Mouse (Mus musculus) midbrain, embryonic 13.5 days (tissue): ENCODE results near the gene Fam81a. TPM values are rescaled to one million over a fixed set of nuclear protein-coding genes. Genes with fewer than 3 reads are reported as not detected.

Experiments used
- ATAC-seq: fragments of 200-750 bp; cut with Nextera tagmentation; 2 replicates; pipeline ENCODE4 v1.8.0; 2017; ENCODE audit warnings: mild to moderate bottlenecking, moderate TSS enrichment, moderate library complexity
- H3K27ac ChIP-seq: fragments of 300-500 bp; sonication (generic); 2 replicates; pipeline ENCODE4 v1.5.1; 2015; ENCODE audit warnings: inconsistent platforms, mild to moderate bottlenecking, moderate library complexity
- H3K27me3 ChIP-seq: fragments of 300-500 bp; sonication (generic); 2 replicates; pipeline ENCODE4 v1.6.1; 2015; ENCODE audit warnings: mild to moderate bottlenecking, inconsistent platforms
- H3K36me3 ChIP-seq: fragments of 300-500 bp; sonication (generic); 2 replicates; pipeline ENCODE4 v1.6.1; 2015; ENCODE audit warnings: mild to moderate bottlenecking, inconsistent platforms
- H3K4me1 ChIP-seq: fragments of 300-500 bp; sonication (generic); replicated peaks from 2 replicates; pipeline ENCODE4 v1.6.1; 2015; ENCODE audit warnings: inconsistent platforms
- H3K4me2 ChIP-seq: fragments of 300-500 bp; sonication (generic); replicated peaks from 2 replicates; pipeline ENCODE4 v1.6.1; 2015; ENCODE audit warnings: moderate library complexity, mild to moderate bottlenecking, inconsistent platforms
- H3K4me3 ChIP-seq: fragments of 300-500 bp; sonication (generic); replicated peaks from 2 replicates; pipeline ENCODE4 v1.5.1; 2015; ENCODE audit warnings: mild to moderate bottlenecking, inconsistent platforms
- H3K9ac ChIP-seq: fragments of 300-500 bp; sonication (generic); replicated peaks from 2 replicates; pipeline ENCODE4 v1.6.1; 2015; ENCODE audit warnings: mild to moderate bottlenecking, inconsistent platforms
- H3K9me3 ChIP-seq: fragments of 300-500 bp; sonication (generic); 2 replicates; pipeline ENCODE4 v1.6.1; 2016; ENCODE audit warnings: mild to moderate bottlenecking, inconsistent platforms
- WGBS: fragments of 180-500 bp; shearing (Covaris S2); methylation state at CpG from one replicate; pipeline ENCODE4 v1.1.7; 2015; 5-methylcytosine and 5-hydroxymethylcytosine counted together
- polyA plus RNA-seq: library from polyadenylated mRNA; unstranded; fragments of >200 nt; fragmentation: Nextera tagmentation; extraction: Ambion mirVana; gene quantifications from 2 replicates; pipeline ENCODE4 v1.2.1, GENCODE M21; 2015

The Fam81a gene
- polyA plus RNA-seq, 1 experiment from 2014 or later, result 5.1 TPM

GRCm38 (mm10) chr9:70108151-70108550 is 34.2 kb downstream of the Fam81a start:
- H3K4me2 ChIP-seq, result no peak overlapping the region
- H3K9me3 ChIP-seq, result no peaks in the 10 kb centered on the region
- WGBS, result 82% methylated on average over 5 of the region's 5 CpGs
- H3K27ac ChIP-seq, result no peak overlapping the region
- H3K9ac ChIP-seq, result no peak overlapping the region
- H3K27me3 ChIP-seq, result peaks cover 7% of the 10 kb centered on the region; the same call in 1 of the 2 replicates
- H3K36me3 ChIP-seq, result no peaks in the 10 kb centered on the region
- ATAC-seq, result no peak
- no peak overlapping the region for H3K4me3 ChIP-seq
- peaks cover 13% of the 10 kb centered on the region for H3K4me1 ChIP-seq

GRCm38 (mm10) chr9:70105573-70105972 is 36.8 kb downstream of the Fam81a start:
- 85% methylated on average over 5 of the region's 5 CpGs for WGBS
- Histone ChIP-seq H3K27me3 (peaks cover 7% of the 10 kb centered on the region; the same call in 1 of the 2 replicates), H3K4me1 (no peaks in the 10 kb centered on the region)

DNA sequence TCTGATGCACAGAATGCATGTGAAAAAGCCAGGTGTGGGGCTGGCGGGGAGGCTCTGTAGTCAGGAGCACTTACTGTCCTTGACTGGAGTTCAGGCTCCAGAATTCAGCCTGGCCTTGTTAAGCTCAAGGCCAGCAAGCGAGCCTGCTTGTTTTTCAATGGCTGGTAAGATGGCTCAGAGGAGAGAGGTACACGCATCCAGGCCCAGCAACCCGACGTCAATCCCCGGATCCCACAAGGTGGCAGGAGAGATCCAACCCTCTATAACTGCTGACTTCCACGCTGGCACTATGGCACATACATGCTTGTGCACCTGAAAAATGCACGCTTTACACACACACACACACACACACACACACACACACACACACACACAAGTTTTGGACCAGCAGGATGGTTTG is 39.3 kb downstream of the Fam81a start:
- H3K36me3 ChIP-seq, result no peaks in the 10 kb centered on the region
- no peak for ATAC-seq
- no peaks in the 10 kb centered on the region for H3K27me3 ChIP-seq
- no peaks in the 10 kb centered on the region for H3K9me3 ChIP-seq
- no peaks in the 10 kb centered on the region for H3K4me1 ChIP-seq
- no peak overlapping the region for H3K4me3 ChIP-seq
- no peak overlapping the region for H3K9ac ChIP-seq
- WGBS, result 53% methylated on average over 8 of the region's 8 CpGs
- H3K4me2 ChIP-seq, result no peak overlapping the region
- H3K27ac ChIP-seq, result no peak overlapping the region

More at GRCm38 (mm10) chr9:70105573-70105972, 36.8 kb downstream of the Fam81a start:
- H3K36me3 ChIP-seq, result no peaks in the 10 kb centered on the region
- H3K9me3 ChIP-seq, result no peaks in the 10 kb centered on the region
- no peak overlapping the region for H3K27ac ChIP-seq
- no peak overlapping the region for H3K9ac ChIP-seq
- no peak for ATAC-seq
- no peak overlapping the region for H3K4me3 ChIP-seq
- H3K4me2 ChIP-seq, result no peak overlapping the region

DNA sequence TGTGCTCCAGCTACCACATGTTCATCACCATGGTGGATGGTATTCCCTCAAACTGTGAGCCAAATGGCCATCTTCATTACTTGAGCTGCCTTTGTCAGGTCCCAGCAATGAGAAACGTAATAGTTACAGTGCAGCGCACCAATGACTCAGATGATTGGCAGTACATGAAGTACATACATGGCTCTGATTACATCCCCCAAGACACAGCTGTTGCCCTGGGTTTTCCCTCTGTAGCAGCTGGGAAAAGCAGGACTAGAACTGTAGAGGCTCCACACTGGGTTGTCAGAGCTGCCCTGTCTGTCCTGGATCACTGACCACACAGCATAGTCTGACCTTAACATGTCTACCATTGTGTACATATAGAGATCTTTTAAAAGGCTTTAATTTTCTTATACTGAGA is 44.8 kb downstream of the Fam81a start:
- H3K4me2 ChIP-seq, result no peak overlapping the region
- H3K27me3 ChIP-seq, result no peaks in the 10 kb centered on the region
- no peak overlapping the region for H3K4me3 ChIP-seq
- H3K27ac ChIP-seq, result no peak overlapping the region
- no peaks in the 10 kb centered on the region for H3K9me3 ChIP-seq
- ATAC-seq, result no peak
- no peak overlapping the region for H3K9ac ChIP-seq
- H3K4me1 ChIP-seq, result no peaks in the 10 kb centered on the region
- WGBS, result 97% methylated on average over 2 of the region's 2 CpGs
- no peaks in the 10 kb centered on the region for H3K36me3 ChIP-seq

DNA sequence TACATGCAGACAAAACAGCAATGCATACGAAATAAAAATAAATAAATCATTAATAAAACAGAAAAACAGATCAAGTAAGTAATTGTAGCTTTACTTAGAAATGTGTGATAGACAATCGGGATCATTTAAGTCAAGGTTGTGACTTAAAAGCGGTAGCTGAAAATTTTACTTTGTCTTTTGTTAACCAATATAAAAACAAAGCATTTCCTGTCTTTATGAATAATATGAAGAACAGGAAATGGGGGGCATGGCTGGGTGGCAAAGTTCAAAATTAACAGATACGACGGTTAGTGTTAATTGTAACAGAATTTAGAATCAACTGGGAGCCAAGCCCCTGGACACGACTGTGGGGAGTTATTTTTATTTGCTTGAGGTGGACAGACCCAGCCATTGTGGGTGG is 47.3 kb downstream of the Fam81a start:
- Histone ChIP-seq H3K27ac (no peak overlapping the region), H3K9ac (no peak overlapping the region), H3K9me3 (no peaks in the 10 kb centered on the region), H3K36me3 (no peaks in the 10 kb centered on the region), H3K4me3 (no peak overlapping the region), H3K4me1 (no peaks in the 10 kb centered on the region), H3K4me2 (no peak overlapping the region), H3K27me3 (no peaks in the 10 kb centered on the region)
- 80% methylated on average over 6 of the region's 6 CpGs for WGBS
- no peak for ATAC-seq

- Histone ChIP-seq H3K4me1 (0 out of 2 replicates have a peak, but pooled peaks cover 4% of the 10 kb centered on the region), H3K27ac (no peak overlapping the region), H3K36me3 (no peaks in the 10 kb centered on the region), H3K4me3 (no peak overlapping the region), H3K27me3 (no peaks in the 10 kb centered on the region), H3K9me3 (no peaks in the 10 kb centered on the region), H3K9ac (no peak overlapping the region), H3K4me2 (no peak overlapping the region)
- WGBS, result 93% methylated on average over 10 of the region's 10 CpGs
- ATAC-seq, result no peak
Observed at GRCm38 (mm10) chr9:70090541-70090940, 51.8 kb downstream of the Fam81a start.

DNA sequence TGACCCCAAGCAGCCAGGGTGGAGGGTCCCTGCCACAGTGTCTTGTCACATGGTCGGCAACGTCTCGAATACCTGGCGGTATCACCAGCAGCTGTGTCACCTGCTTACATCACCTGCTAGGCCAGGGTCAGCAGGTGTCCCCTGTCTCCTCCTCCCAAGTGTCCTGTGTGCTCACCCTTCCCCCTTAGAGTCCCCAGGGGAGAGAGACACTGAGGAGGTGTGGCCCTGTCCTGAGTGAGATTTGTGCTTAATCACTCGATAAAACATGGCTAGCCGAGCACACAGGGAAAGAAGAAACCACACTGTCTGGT is 53.6 kb downstream of the Fam81a start:
- H3K27me3 ChIP-seq, result no peaks in the 10 kb centered on the region
- H3K4me2 ChIP-seq, result no peak overlapping the region
- H3K4me3 ChIP-seq, result no peak overlapping the region
- no peaks in the 10 kb centered on the region for H3K9me3 ChIP-seq
- 78% methylated on average over 6 of the region's 6 CpGs for WGBS
- ATAC-seq, result no peak
- no peak overlapping the region for H3K27ac ChIP-seq
- H3K4me1 ChIP-seq, result 0 out of 2 replicates have a peak, but pooled peaks cover 4% of the 10 kb centered on the region
- no peak overlapping the region for H3K9ac ChIP-seq
- H3K36me3 ChIP-seq, result no peaks in the 10 kb centered on the region

- no peaks in the 10 kb centered on the region for H3K9me3 ChIP-seq
- no peak overlapping the region for H3K4me2 ChIP-seq
- no peaks in the 10 kb centered on the region for H3K27me3 ChIP-seq
- H3K4me1 ChIP-seq, result 0 out of 2 replicates have a peak, but pooled peaks cover 4% of the 10 kb centered on the region
- H3K9ac ChIP-seq, result no peak overlapping the region
- WGBS, result 80% methylated on average over 19 of the region's 19 CpGs
- no peak overlapping the region for H3K4me3 ChIP-seq
- H3K27ac ChIP-seq, result no peak overlapping the region
- H3K36me3 ChIP-seq, result no peaks in the 10 kb centered on the region
- no peak for ATAC-seq
Observed at GRCm38 (mm10) chr9:70088041-70088785, 54.1 kb downstream of the Fam81a start.

DNA sequence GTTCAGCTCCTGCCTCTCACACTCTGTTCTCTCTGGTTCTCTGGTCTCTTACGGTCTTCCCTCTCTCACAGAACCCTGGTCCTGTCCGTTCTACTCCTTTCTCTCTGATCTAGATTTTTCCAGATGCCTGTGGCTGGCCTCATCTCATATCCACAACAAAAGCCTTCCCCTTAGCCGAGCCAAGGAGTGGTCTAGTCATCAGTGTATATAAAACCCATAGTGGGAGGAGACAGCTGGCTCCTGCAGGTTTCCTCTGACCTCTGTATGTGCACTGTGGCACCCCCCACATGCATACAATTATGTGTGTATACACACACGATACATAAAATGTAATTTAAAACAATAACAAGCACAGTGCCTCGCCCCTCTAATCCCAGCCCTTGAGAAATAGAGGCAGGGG is 55.0 kb downstream of the Fam81a start:
- Histone ChIP-seq H3K4me1 (0 out of 2 replicates have a peak, but pooled peaks cover 4% of the 10 kb centered on the region), H3K4me3 (no peak overlapping the region), H3K9ac (no peak overlapping the region), H3K27ac (no peak overlapping the region), H3K27me3 (no peaks in the 10 kb centered on the region), H3K36me3 (no peaks in the 10 kb centered on the region), H3K4me2 (no peak overlapping the region), H3K9me3 (no peaks in the 10 kb centered on the region)
- ATAC-seq, result no peak
- WGBS, result 72% methylated on average over 5 of the region's 5 CpGs

- ATAC-seq, result no peak
- no peak overlapping the region for H3K27ac ChIP-seq
- no peaks in the 10 kb centered on the region for H3K36me3 ChIP-seq
- no peaks in the 10 kb centered on the region for H3K9me3 ChIP-seq
- no peak overlapping the region for H3K4me2 ChIP-seq
- 0 out of 2 replicates have a peak, but pooled peaks cover 4% of the 10 kb centered on the region for H3K4me1 ChIP-seq
- WGBS, result 60% methylated on average over 6 of the region's 6 CpGs
- no peaks in the 10 kb centered on the region for H3K27me3 ChIP-seq
- no peak overlapping the region for H3K9ac ChIP-seq
- no peak overlapping the region for H3K4me3 ChIP-seq
Observed at GRCm38 (mm10) chr9:70086091-70086490, 56.3 kb downstream of the Fam81a start.

DNA sequence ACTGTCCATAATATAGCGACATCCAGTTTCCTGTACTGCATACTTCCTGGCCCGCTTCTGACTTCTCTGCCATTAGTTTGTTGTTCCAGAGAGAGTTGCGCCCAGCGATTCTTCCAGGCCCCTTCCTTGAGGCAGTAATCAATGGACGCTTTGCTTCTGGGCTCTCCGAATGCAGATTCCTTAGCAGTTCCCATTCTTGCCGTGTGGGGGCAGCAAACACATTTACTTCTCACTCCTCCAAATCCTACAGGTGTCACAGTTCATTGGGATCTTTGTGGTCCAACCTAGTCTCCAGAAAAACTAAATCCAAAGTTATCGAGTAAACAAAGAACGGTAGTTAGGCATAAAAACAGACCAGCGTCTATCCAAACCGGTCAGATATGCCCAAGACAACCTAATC is 58.3 kb downstream of the Fam81a start:
- Histone ChIP-seq H3K27ac (no peak overlapping the region), H3K4me2 (no peak overlapping the region), H3K9ac (no peak overlapping the region), H3K4me1 (0 out of 2 replicates have a peak, but pooled peaks cover 4% of the 10 kb centered on the region), H3K27me3 (no peaks in the 10 kb centered on the region), H3K36me3 (no peaks in the 10 kb centered on the region), H3K4me3 (no peak overlapping the region), H3K9me3 (no peaks in the 10 kb centered on the region)
- no peak for ATAC-seq
- 59% methylated on average over 11 of the region's 11 CpGs for WGBS

- Histone ChIP-seq H3K9ac (no peak overlapping the region), H3K27ac (no peak overlapping the region), H3K27me3 (no peaks in the 10 kb centered on the region), H3K4me1 (no peaks in the 10 kb centered on the region), H3K4me3 (no peak overlapping the region), H3K4me2 (no peak overlapping the region), H3K36me3 (no peaks in the 10 kb centered on the region), H3K9me3 (no peaks in the 10 kb centered on the region)
- 84% methylated on average over 25 of the region's 25 CpGs for WGBS
- ATAC-seq, result no peak
Observed at GRCm38 (mm10) chr9:70082357-70083204, 59.8 kb downstream of the Fam81a start.
